Mouse (Mus musculus): ENCODE results near the gene Tbc1d8. TPM values are rescaled to one million over a fixed set of nuclear protein-coding genes. Genes with fewer than 3 reads are reported as not detected.

Tbc1d8 gene
- polyA plus RNA-seq, 1 experiment from 2014 or later = 13.2 TPM

GRCm38 (mm10) chr1:39497748-39498147, 19.2 kb upstream of the Tbc1d8 start:
- no peak overlapping the region for H3K4me3 ChIP-seq (ENCODE audit: control insufficient read depth in 1 of 2, insufficient read depth in 1 of 2, low read depth in 1 of 2, low read length in 2 of 2)
- 89% methylated on average over 11 of the region's 11 CpGs for WGBS
- ATAC-seq (ENCODE audit: insufficient number of reproducible peaks, insufficient read depth, low FRiP score, low read depth) = no peak

GRCm38 (mm10) chr1:39496995-39497394, 18.4 kb upstream of the Tbc1d8 start:
- WGBS = 86% methylated on average over 4 of the region's 4 CpGs
- Histone ChIP-seq H3K27me3 (ENCODE audit: control insufficient read depth, insufficient read depth, low read length) (no peaks in the 10 kb centered on the region), H3K4me3 (ENCODE audit: control insufficient read depth in 1 of 2, insufficient read depth in 1 of 2, low read depth in 1 of 2, low read length in 2 of 2) (no peak overlapping the region), H3K4me2 (ENCODE audit: low read length) (no peak overlapping the region), H3K36me3 (ENCODE audit: control insufficient read depth, insufficient read depth, low read length) (no peaks in the 10 kb centered on the region), H3K27ac (replicated peaks in 1 of 2; ENCODE audit: control insufficient read depth in 1 of 2, insufficient read depth in 1 of 2, low read depth in 2 of 2, low read length in 2 of 2) (no peak overlapping the region), H3K4me1 (ENCODE audit: control insufficient read depth in 2 of 2, insufficient read depth in 2 of 2, low read length in 2 of 2) (no peaks in the 10 kb centered on the region), H3K9me3 (ENCODE audit: control insufficient read depth, low read length) (no peaks in the 10 kb centered on the region), H3K9ac (ENCODE audit: low read length) (no peak overlapping the region)
- no peak for ATAC-seq (ENCODE audit: insufficient number of reproducible peaks, insufficient read depth, low FRiP score, low read depth)

More at GRCm38 (mm10) chr1:39497748-39498147, 19.2 kb upstream of the Tbc1d8 start:
- no peak overlapping the region for H3K4me2 ChIP-seq (ENCODE audit: low read length)
- H3K9ac ChIP-seq (ENCODE audit: low read length) = no peak overlapping the region
- H3K27ac ChIP-seq (replicated peaks in 1 of 2; ENCODE audit: control insufficient read depth in 1 of 2, insufficient read depth in 1 of 2, low read depth in 2 of 2, low read length in 2 of 2) = no peak overlapping the region
- H3K9me3 ChIP-seq (ENCODE audit: control insufficient read depth, low read length) = no peaks in the 10 kb centered on the region
- H3K36me3 ChIP-seq (ENCODE audit: control insufficient read depth, insufficient read depth, low read length) = no peaks in the 10 kb centered on the region
- no peaks in the 10 kb centered on the region for H3K4me1 ChIP-seq (ENCODE audit: control insufficient read depth in 2 of 2, insufficient read depth in 2 of 2, low read length in 2 of 2)
- no peaks in the 10 kb centered on the region for H3K27me3 ChIP-seq (ENCODE audit: control insufficient read depth, insufficient read depth, low read length)

GRCm38 (mm10) chr1:39493664-39494063, 15.1 kb upstream of the Tbc1d8 start:
- no peak for ATAC-seq (ENCODE audit: insufficient number of reproducible peaks, insufficient read depth, low FRiP score, low read depth)
- H3K27me3 ChIP-seq (ENCODE audit: control insufficient read depth, insufficient read depth, low read length) = no peaks in the 10 kb centered on the region
- no peak overlapping the region for H3K27ac ChIP-seq (replicated peaks in 1 of 2; ENCODE audit: control insufficient read depth in 1 of 2, insufficient read depth in 1 of 2, low read depth in 2 of 2, low read length in 2 of 2)
- no peak overlapping the region for H3K4me3 ChIP-seq (ENCODE audit: control insufficient read depth in 1 of 2, insufficient read depth in 1 of 2, low read depth in 1 of 2, low read length in 2 of 2)
- no peaks in the 10 kb centered on the region for H3K4me1 ChIP-seq (ENCODE audit: control insufficient read depth in 2 of 2, insufficient read depth in 2 of 2, low read length in 2 of 2)
- H3K9me3 ChIP-seq (ENCODE audit: control insufficient read depth, low read length) = no peaks in the 10 kb centered on the region
- WGBS = 67% methylated on average over 3 of the region's 3 CpGs
- H3K9ac ChIP-seq (ENCODE audit: low read length) = no peak overlapping the region
- no peaks in the 10 kb centered on the region for H3K36me3 ChIP-seq (ENCODE audit: control insufficient read depth, insufficient read depth, low read length)
- H3K4me2 ChIP-seq (ENCODE audit: low read length) = no peak overlapping the region

GRCm38 (mm10) chr1:39493165-39493564, 14.6 kb upstream of the Tbc1d8 start:
- Histone ChIP-seq H3K4me3 (ENCODE audit: control insufficient read depth in 1 of 2, insufficient read depth in 1 of 2, low read depth in 1 of 2, low read length in 2 of 2) (no peak overlapping the region), H3K36me3 (ENCODE audit: control insufficient read depth, insufficient read depth, low read length) (no peaks in the 10 kb centered on the region), H3K9me3 (ENCODE audit: control insufficient read depth, low read length) (no peaks in the 10 kb centered on the region), H3K27ac (replicated peaks in 1 of 2; ENCODE audit: control insufficient read depth in 1 of 2, insufficient read depth in 1 of 2, low read depth in 2 of 2, low read length in 2 of 2) (no peak overlapping the region), H3K4me1 (ENCODE audit: control insufficient read depth in 2 of 2, insufficient read depth in 2 of 2, low read length in 2 of 2) (no peaks in the 10 kb centered on the region), H3K4me2 (ENCODE audit: low read length) (no peak overlapping the region), H3K27me3 (ENCODE audit: control insufficient read depth, insufficient read depth, low read length) (no peaks in the 10 kb centered on the region), H3K9ac (ENCODE audit: low read length) (no peak overlapping the region)
- ATAC-seq (ENCODE audit: insufficient number of reproducible peaks, insufficient read depth, low FRiP score, low read depth) = no peak
- 69% methylated on average over 5 of the region's 5 CpGs for WGBS

GRCm38 (mm10) chr1:39487370-39487769, 8.8 kb upstream of the Tbc1d8 start:
- H3K9me3 ChIP-seq (ENCODE audit: control insufficient read depth, low read length) = no peaks in the 10 kb centered on the region
- no peaks in the 10 kb centered on the region for H3K4me1 ChIP-seq (ENCODE audit: control insufficient read depth in 2 of 2, insufficient read depth in 2 of 2, low read length in 2 of 2)
- no peak overlapping the region for H3K9ac ChIP-seq (ENCODE audit: low read length)
- H3K27ac ChIP-seq (replicated peaks in 1 of 2; ENCODE audit: control insufficient read depth in 1 of 2, insufficient read depth in 1 of 2, low read depth in 2 of 2, low read length in 2 of 2) = no peak overlapping the region
- H3K4me3 ChIP-seq (ENCODE audit: control insufficient read depth in 1 of 2, insufficient read depth in 1 of 2, low read depth in 1 of 2, low read length in 2 of 2) = no peak overlapping the region
- no peak for ATAC-seq (ENCODE audit: insufficient number of reproducible peaks, insufficient read depth, low FRiP score, low read depth)
- no peak overlapping the region for H3K4me2 ChIP-seq (ENCODE audit: low read length)
- H3K36me3 ChIP-seq (ENCODE audit: control insufficient read depth, insufficient read depth, low read length) = no peaks in the 10 kb centered on the region
- WGBS = 72% methylated on average over 3 of the region's 3 CpGs
- no peaks in the 10 kb centered on the region for H3K27me3 ChIP-seq (ENCODE audit: control insufficient read depth, insufficient read depth, low read length)

DNA sequence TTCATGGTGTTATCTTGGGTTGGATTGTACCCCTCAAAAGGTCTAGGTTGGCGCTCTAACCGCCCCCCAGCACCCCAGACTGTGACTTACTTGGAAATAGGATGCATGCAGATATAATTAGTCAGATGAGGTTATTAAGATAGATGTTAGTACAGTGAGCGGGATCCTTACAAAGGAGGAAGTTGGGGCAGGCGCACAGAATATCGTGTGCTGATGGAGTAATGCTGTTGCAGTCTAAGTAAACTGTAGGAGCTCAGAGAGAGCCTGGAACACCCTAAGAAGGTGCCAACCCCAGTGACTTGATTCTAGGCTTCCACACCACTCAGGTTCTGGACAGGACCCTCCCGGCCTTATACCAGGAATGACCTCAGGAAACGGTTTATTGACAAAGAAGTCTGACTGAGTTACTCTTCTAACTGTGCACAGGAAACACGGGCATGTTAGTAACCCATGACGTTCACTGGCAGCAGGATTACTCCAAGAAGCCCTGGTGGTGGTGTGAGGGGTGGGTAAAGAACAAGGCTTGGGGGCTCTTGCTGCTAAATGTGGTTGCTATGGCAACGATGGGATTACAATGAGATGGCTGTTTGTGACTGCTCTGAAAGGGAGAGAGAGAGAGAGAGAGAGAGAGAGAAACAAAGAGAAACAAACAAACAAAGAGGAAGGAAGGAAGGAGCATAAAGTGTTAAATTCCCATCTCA, 3.7 kb upstream of the Tbc1d8 start:
- Histone ChIP-seq H3K27ac (replicated peaks in 1 of 2; ENCODE audit: control insufficient read depth in 1 of 2, insufficient read depth in 1 of 2, low read depth in 2 of 2, low read length in 2 of 2) (no peak overlapping the region), H3K27me3 (ENCODE audit: control insufficient read depth, insufficient read depth, low read length) (no peaks in the 10 kb centered on the region), H3K4me3 (ENCODE audit: control insufficient read depth in 1 of 2, insufficient read depth in 1 of 2, low read depth in 1 of 2, low read length in 2 of 2) (no peak overlapping the region), H3K4me1 (ENCODE audit: control insufficient read depth in 2 of 2, insufficient read depth in 2 of 2, low read length in 2 of 2) (peaks cover 2 to 8% of the 10 kb centered on the region in 2 experiments; a peak in 3 of 4 replicates), H3K36me3 (ENCODE audit: control insufficient read depth, insufficient read depth, low read length) (no peaks in the 10 kb centered on the region), H3K9ac (ENCODE audit: low read length) (no peak overlapping the region), H3K9me3 (ENCODE audit: control insufficient read depth, low read length) (no peaks in the 10 kb centered on the region), H3K4me2 (ENCODE audit: low read length) (no peak overlapping the region)
- WGBS = 70% methylated on average over 10 of the region's 10 CpGs
- ATAC-seq (ENCODE audit: insufficient number of reproducible peaks, insufficient read depth, low FRiP score, low read depth) = no peak

GRCm38 (mm10) chr1:39479254-39479653, 699 bp upstream of the Tbc1d8 start:
- H3K4me3 ChIP-seq (ENCODE audit: control insufficient read depth in 1 of 2, insufficient read depth in 1 of 2, low read depth in 1 of 2, low read length in 2 of 2) = peak overlapping the region in 1 of 2 experiments; percentile 78; a peak in 2 of 4 replicates
- peaks cover 8 to 12% of the 10 kb centered on the region in 2 experiments for H3K4me1 ChIP-seq (ENCODE audit: control insufficient read depth in 2 of 2, insufficient read depth in 2 of 2, low read length in 2 of 2)
- no peaks in the 10 kb centered on the region for H3K27me3 ChIP-seq (ENCODE audit: control insufficient read depth, insufficient read depth, low read length)
- WGBS = 76% methylated on average over 5 of the region's 5 CpGs
- no peaks in the 10 kb centered on the region for H3K9me3 ChIP-seq (ENCODE audit: control insufficient read depth, low read length)
- ATAC-seq (ENCODE audit: insufficient number of reproducible peaks, insufficient read depth, low FRiP score, low read depth) = no peak
- H3K27ac ChIP-seq (replicated peaks in 1 of 2; ENCODE audit: control insufficient read depth in 1 of 2, insufficient read depth in 1 of 2, low read depth in 2 of 2, low read length in 2 of 2) = 0 out of 4 replicates have a peak overlapping the region, but pooled peaks of 1 of the 2 experiments have one; percentile 71
- no peaks in the 10 kb centered on the region for H3K36me3 ChIP-seq (ENCODE audit: control insufficient read depth, insufficient read depth, low read length)
- H3K4me2 ChIP-seq (ENCODE audit: low read length) = peak overlapping the region; percentile 97
- no peak overlapping the region; the same call in 1 of the 2 replicates for H3K9ac ChIP-seq (ENCODE audit: low read length)

DNA sequence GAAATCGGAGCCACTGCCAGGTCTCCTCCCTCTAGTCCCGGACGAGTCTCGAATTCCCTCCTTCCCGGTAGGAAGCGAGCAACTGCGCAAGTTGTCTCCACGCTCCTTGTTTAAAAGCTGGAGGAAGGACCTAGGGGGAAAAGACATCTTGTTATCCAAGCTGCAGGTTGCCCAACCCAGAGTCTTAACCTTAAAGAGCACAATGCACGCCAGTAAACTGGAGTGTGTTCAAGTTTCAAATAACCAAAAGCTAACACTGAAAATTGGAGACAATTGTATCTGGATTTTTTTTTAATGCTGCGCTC, 293 bp upstream of the Tbc1d8 start:
- no peak for ATAC-seq (ENCODE audit: insufficient number of reproducible peaks, insufficient read depth, low FRiP score, low read depth)
- peak overlapping the region; percentile 43 to 78 for H3K4me3 ChIP-seq (ENCODE audit: control insufficient read depth in 1 of 2, insufficient read depth in 1 of 2, low read depth in 1 of 2, low read length in 2 of 2)
- no peaks in the 10 kb centered on the region for H3K36me3 ChIP-seq (ENCODE audit: control insufficient read depth, insufficient read depth, low read length)
- peak overlapping the region; percentile 71 to 76 for H3K27ac ChIP-seq (replicated peaks in 1 of 2; ENCODE audit: control insufficient read depth in 1 of 2, insufficient read depth in 1 of 2, low read depth in 2 of 2, low read length in 2 of 2)
- no peaks in the 10 kb centered on the region for H3K27me3 ChIP-seq (ENCODE audit: control insufficient read depth, insufficient read depth, low read length)
- 4% methylated on average over 10 of the region's 10 CpGs for whole genome bisulfite sequencing
- peak overlapping the region; percentile 61; the same call in 1 of the 2 replicates for H3K9ac ChIP-seq (ENCODE audit: low read length)
- H3K4me2 ChIP-seq (ENCODE audit: low read length) = peak overlapping the region; percentile 97
- H3K4me1 ChIP-seq (ENCODE audit: control insufficient read depth in 2 of 2, insufficient read depth in 2 of 2, low read length in 2 of 2) = peaks cover 8 to 12% of the 10 kb centered on the region in 2 experiments
- no peaks in the 10 kb centered on the region for H3K9me3 ChIP-seq (ENCODE audit: control insufficient read depth, low read length)

Measured in heart, embryonic 14.5 days (tissue).